Mouse (Mus musculus): ENCODE results near the gene Vmn1r5. TPM values are rescaled to one million over a fixed set of nuclear protein-coding genes. Genes with fewer than 3 reads are reported as not detected.
A peak's percentile ranks its signal among the peaks of the same experiment; 100 is the strongest.

The Vmn1r5 gene
- not detected in 2 replicates for polyA plus RNA-seq (2014; fragmentation: Nextera tagmentation; extraction: Ambion mirVana)

DNA sequence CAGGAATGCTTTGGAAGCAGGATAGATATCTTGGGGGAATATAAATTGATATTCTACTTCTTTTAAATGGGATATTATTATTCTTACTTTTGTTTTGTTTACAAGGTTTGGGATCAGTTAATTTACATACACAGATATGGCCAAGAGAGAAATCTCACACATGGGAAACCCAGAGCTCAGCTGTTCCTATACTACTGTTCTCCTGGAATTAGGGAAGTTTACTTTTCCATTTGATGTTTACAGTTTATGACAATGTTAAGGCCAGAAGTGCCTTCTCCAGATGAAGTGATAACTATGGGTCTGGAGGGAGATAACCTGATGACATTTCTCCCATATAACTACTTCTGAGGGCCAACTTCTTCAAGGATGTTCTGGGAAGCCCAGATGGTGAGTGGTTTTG is at the start of gene Vmn1r5:
Gene Vmn1r5, plus strand, starts transcription at position 301 of the 400 bp plus-strand sequence.
- H3K36me3 ChIP-seq (ENCODE audit: control insufficient read depth, insufficient read depth, low read length) = no peaks in the 10 kb centered on the region
- H3K9ac ChIP-seq (ENCODE audit: low read length) = no peak within 1 kb of the TSS
- H3K4me1 ChIP-seq (ENCODE audit: control insufficient read depth in 2 of 2, insufficient read depth in 2 of 2, low read length in 2 of 2) = no peaks in the 10 kb centered on the region
- H3K27me3 ChIP-seq (ENCODE audit: control insufficient read depth, insufficient read depth, low read length) = no peaks in the 10 kb centered on the region
- no peaks in the 10 kb centered on the region for H3K9me3 ChIP-seq (ENCODE audit: control insufficient read depth, low read length)
- no peak within 1 kb of the TSS for H3K4me3 ChIP-seq (ENCODE audit: control insufficient read depth in 1 of 2, insufficient read depth in 1 of 2, low read depth in 1 of 2, low read length in 2 of 2)
- H3K4me2 ChIP-seq (ENCODE audit: low read length) = no peak within 1 kb of the TSS
- no peak within 1 kb of the TSS for H3K27ac ChIP-seq (replicated peaks in 1 of 2; ENCODE audit: control insufficient read depth in 1 of 2, insufficient read depth in 1 of 2, low read depth in 2 of 2, low read length in 2 of 2)
- ATAC-seq (ENCODE audit: insufficient number of reproducible peaks, insufficient read depth, low FRiP score, low read depth) = no peak

DNA sequence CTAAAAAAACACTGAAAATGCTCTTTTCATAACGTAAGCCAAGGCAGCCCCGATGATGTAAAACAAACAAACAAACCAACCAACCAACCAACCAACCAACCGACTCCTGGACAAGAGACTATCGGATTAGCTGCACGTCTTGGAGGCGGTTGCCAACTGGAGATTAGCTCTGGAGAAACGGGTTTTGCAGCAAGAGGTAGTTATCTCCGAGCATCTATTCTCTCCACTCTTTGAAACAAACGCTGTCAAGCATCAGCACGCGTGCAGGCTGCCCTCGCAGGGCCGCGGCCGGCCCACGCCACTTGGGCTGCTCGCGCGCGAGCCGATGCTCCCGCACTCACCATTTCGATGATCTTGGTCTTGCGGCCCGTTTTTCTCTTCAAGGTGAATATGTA is 46.7 kb upstream of the Vmn1r5 start:
- H3K36me3 ChIP-seq (ENCODE audit: control insufficient read depth, insufficient read depth, low read length) = no peaks in the 10 kb centered on the region
- ATAC-seq (ENCODE audit: insufficient number of reproducible peaks, insufficient read depth, low FRiP score, low read depth) = no peak; the same call in 1 of the 2 replicates
- H3K9ac ChIP-seq (ENCODE audit: low read length) = peak overlapping the region; percentile 90

DNA sequence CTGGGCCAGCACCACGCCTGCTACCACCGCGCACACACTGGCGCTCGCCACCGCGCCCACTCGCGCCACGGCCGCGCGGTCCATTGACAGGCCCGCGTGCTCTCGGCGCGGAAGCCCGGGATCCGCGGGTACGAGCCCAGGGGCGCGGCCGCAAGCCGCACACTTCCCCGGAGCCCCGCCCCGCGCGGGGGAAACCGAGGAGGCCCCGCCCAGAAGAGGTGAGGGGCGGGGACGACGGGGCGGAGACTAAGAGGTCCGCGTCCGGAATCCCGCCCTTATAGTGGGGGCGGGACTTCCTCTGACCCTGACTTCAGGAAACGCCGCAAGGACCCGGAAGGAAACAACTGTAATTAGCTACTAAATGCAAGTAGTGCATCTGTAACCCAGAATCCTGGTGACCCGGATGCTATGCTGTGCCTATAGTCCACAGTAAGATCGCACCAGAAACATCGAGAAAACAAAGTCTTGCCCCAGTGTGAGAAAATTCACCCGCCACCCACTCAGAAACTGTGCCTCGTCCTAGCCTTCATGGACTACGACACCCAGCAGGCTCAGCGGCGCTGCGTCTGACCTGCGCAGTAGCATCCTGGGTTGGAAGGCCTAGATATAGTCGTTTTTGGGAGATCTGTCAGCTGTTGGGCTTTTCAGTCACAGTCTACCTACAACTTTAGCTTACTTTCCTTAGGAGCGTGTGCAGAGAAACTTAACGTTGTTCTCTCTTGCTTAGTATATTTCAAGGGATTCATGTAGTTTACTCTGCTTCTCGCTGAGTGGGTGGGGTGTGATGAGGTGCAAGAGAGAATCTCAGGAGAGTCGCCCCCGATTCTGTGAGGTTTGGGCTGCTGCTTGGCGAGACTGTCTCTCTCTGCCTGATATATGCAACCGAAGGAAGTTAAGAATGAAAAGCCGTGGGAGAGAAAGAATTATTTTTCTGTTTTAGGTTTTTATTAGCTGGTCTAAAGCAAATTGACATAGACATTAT is 46.1 kb upstream of the Vmn1r5 start, which contains the start of the genes Nt5c3 and Vmn1r4:
Gene Nt5c3, minus strand, starts transcription at position 207 of the 982 bp plus-strand sequence.
Gene Vmn1r4, plus strand, starts transcription at position 290 of the 982 bp plus-strand sequence.
- peak; percentile 98 for ATAC-seq (ENCODE audit: insufficient number of reproducible peaks, insufficient read depth, low FRiP score, low read depth)
- peak within 1 kb of the TSS; percentile 79 to 94 for H3K27ac ChIP-seq (replicated peaks in 1 of 2; ENCODE audit: control insufficient read depth in 1 of 2, insufficient read depth in 1 of 2, low read depth in 2 of 2, low read length in 2 of 2)
- H3K36me3 ChIP-seq (ENCODE audit: control insufficient read depth, insufficient read depth, low read length) = no peaks in the 10 kb centered on the region
- peak within 1 kb of the TSS; percentile 74 for H3K4me2 ChIP-seq (ENCODE audit: low read length)
- H3K4me1 ChIP-seq (ENCODE audit: control insufficient read depth in 2 of 2, insufficient read depth in 2 of 2, low read length in 2 of 2) = peaks cover 10 to 25% of the 10 kb centered on the region in 2 experiments
- H3K9ac ChIP-seq (ENCODE audit: low read length) = peak within 1 kb of the TSS; percentile 90
- no peaks in the 10 kb centered on the region for H3K27me3 ChIP-seq (ENCODE audit: control insufficient read depth, insufficient read depth, low read length)
- peak within 1 kb of the TSS; percentile 85 to 96 for H3K4me3 ChIP-seq (ENCODE audit: control insufficient read depth in 1 of 2, insufficient read depth in 1 of 2, low read depth in 1 of 2, low read length in 2 of 2)
- 4% methylated on average over 64 of the region's 64 CpGs for WGBS
- no peaks in the 10 kb centered on the region for H3K9me3 ChIP-seq (ENCODE audit: control insufficient read depth, low read length)

More for the DNA sequence above, 46.7 kb upstream of the Vmn1r5 start:
- Histone ChIP-seq H3K27me3 (ENCODE audit: control insufficient read depth, insufficient read depth, low read length) (no peaks in the 10 kb centered on the region), H3K9me3 (ENCODE audit: control insufficient read depth, low read length) (no peaks in the 10 kb centered on the region), H3K4me3 (ENCODE audit: control insufficient read depth in 1 of 2, insufficient read depth in 1 of 2, low read depth in 1 of 2, low read length in 2 of 2) (peak overlapping the region; percentile 85 to 96), H3K4me1 (ENCODE audit: control insufficient read depth in 2 of 2, insufficient read depth in 2 of 2, low read length in 2 of 2) (peaks cover 10 to 26% of the 10 kb centered on the region in 2 experiments), H3K27ac (replicated peaks in 1 of 2; ENCODE audit: control insufficient read depth in 1 of 2, insufficient read depth in 1 of 2, low read depth in 2 of 2, low read length in 2 of 2) (peak overlapping the region; percentile 76 to 79), H3K4me2 (ENCODE audit: low read length) (peak overlapping the region; percentile 74)
- under 1% methylated on average over 25 of the region's 25 CpGs for WGBS

DNA sequence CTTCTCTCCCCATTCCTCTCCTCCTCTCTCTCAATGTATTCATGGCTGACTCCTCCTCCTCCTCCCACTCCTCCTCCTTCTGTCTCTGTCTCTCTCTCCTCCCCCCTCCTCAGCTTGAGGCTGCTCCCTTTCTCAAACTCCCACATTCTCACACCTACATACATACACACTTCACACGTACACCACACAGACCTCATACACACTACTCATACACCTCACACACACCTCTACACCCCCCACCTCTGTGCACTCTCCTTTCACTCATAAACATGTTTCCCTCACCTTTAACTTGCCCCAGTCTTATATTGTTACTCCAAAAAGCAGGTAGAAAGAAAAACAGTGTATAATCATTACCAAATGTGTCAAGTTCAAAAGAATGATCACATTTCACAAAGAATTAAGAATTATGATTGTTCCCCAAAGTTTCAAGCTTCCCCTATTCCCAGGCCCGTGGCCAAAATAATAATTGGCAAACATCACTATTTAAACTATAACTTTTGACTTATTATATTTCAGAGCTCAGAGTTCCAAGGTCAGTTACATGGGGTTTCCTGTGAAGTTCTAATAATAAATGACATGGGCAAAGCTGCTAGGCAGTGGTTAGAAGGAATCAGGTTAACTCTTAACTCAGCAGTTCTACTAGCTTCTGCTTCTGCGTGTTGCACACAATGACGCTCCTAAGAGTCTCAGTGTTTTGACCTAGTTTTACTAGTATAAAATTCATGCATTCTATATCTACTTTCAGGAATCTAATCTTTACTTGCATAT is 38.2 kb upstream of the Vmn1r5 start:
- Histone ChIP-seq H3K27me3 (ENCODE audit: control insufficient read depth, insufficient read depth, low read length) (no peaks in the 10 kb centered on the region), H3K4me2 (ENCODE audit: low read length) (no peak overlapping the region), H3K4me1 (ENCODE audit: control insufficient read depth in 2 of 2, insufficient read depth in 2 of 2, low read length in 2 of 2) (no peaks in the 10 kb centered on the region), H3K36me3 (ENCODE audit: control insufficient read depth, insufficient read depth, low read length) (no peaks in the 10 kb centered on the region), H3K27ac (replicated peaks in 1 of 2; ENCODE audit: control insufficient read depth in 1 of 2, insufficient read depth in 1 of 2, low read depth in 2 of 2, low read length in 2 of 2) (no peak overlapping the region), H3K9me3 (ENCODE audit: control insufficient read depth, low read length) (no peaks in the 10 kb centered on the region), H3K4me3 (ENCODE audit: control insufficient read depth in 1 of 2, insufficient read depth in 1 of 2, low read depth in 1 of 2, low read length in 2 of 2) (no peak overlapping the region), H3K9ac (ENCODE audit: low read length) (no peak overlapping the region)
- WGBS = 55% methylated on average over 4 of the region's 4 CpGs
- ATAC-seq (ENCODE audit: insufficient number of reproducible peaks, insufficient read depth, low FRiP score, low read depth) = no peak

DNA sequence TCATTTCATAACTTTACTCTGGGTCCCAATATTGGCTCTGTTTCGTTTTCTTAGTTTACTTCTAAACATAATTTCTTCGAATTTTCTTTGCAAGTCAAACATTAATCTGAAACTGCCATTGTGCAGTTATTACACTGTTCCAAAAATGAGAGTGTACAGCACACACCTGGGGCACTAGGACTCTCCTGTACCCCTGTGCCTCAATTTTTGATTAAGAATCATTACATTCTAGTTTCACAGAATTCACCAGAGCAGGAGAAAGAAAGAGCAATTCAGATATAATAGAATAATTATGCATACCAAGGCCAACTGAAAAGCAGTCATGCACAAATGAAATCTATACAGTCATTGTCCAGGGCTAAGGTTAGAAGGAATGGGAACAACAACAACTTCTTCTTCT is 37.6 kb upstream of the Vmn1r5 start:
- no peak overlapping the region for H3K4me3 ChIP-seq (ENCODE audit: control insufficient read depth in 1 of 2, insufficient read depth in 1 of 2, low read depth in 1 of 2, low read length in 2 of 2)
- no peak for ATAC-seq (ENCODE audit: insufficient number of reproducible peaks, insufficient read depth, low FRiP score, low read depth)
- WGBS = 62% methylated on average over 2 of the region's 2 CpGs
- H3K9ac ChIP-seq (ENCODE audit: low read length) = no peak overlapping the region
- no peak overlapping the region for H3K4me2 ChIP-seq (ENCODE audit: low read length)
- no peak overlapping the region for H3K27ac ChIP-seq (replicated peaks in 1 of 2; ENCODE audit: control insufficient read depth in 1 of 2, insufficient read depth in 1 of 2, low read depth in 2 of 2, low read length in 2 of 2)
- no peaks in the 10 kb centered on the region for H3K4me1 ChIP-seq (ENCODE audit: control insufficient read depth in 2 of 2, insufficient read depth in 2 of 2, low read length in 2 of 2)
- H3K36me3 ChIP-seq (ENCODE audit: control insufficient read depth, insufficient read depth, low read length) = no peaks in the 10 kb centered on the region
- H3K9me3 ChIP-seq (ENCODE audit: control insufficient read depth, low read length) = no peaks in the 10 kb centered on the region
- H3K27me3 ChIP-seq (ENCODE audit: control insufficient read depth, insufficient read depth, low read length) = no peaks in the 10 kb centered on the region

DNA sequence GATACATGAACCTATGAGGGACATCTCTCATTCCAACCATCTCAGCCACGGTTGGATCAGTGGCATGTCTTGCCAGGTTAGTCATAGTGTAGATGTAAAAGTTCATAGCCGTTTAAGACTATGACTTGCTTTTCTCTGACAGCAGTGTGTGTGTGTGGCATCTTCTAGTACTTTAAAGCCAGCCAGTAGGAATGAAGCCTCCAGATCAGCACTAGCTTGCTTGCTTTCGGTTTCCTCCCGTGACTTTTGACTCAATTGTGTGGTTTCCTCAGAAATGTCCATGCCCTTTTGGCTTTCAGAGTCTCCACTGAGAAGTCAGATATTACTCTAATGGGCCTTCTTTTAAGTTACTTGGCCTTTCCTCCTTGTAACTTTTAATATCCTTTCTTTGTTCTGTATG is 35.7 kb upstream of the Vmn1r5 start:
- Histone ChIP-seq H3K27ac (replicated peaks in 1 of 2; ENCODE audit: control insufficient read depth in 1 of 2, insufficient read depth in 1 of 2, low read depth in 2 of 2, low read length in 2 of 2) (no peak overlapping the region), H3K4me3 (ENCODE audit: control insufficient read depth in 1 of 2, insufficient read depth in 1 of 2, low read depth in 1 of 2, low read length in 2 of 2) (no peak overlapping the region), H3K27me3 (ENCODE audit: control insufficient read depth, insufficient read depth, low read length) (no peaks in the 10 kb centered on the region), H3K9me3 (ENCODE audit: control insufficient read depth, low read length) (no peaks in the 10 kb centered on the region), H3K4me2 (ENCODE audit: low read length) (no peak overlapping the region), H3K9ac (ENCODE audit: low read length) (no peak overlapping the region), H3K36me3 (ENCODE audit: control insufficient read depth, insufficient read depth, low read length) (no peaks in the 10 kb centered on the region), H3K4me1 (ENCODE audit: control insufficient read depth in 2 of 2, insufficient read depth in 2 of 2, low read length in 2 of 2) (no peaks in the 10 kb centered on the region)
- 76% methylated on average over 4 of the region's 4 CpGs for WGBS
- ATAC-seq (ENCODE audit: insufficient number of reproducible peaks, insufficient read depth, low FRiP score, low read depth) = no peak

DNA sequence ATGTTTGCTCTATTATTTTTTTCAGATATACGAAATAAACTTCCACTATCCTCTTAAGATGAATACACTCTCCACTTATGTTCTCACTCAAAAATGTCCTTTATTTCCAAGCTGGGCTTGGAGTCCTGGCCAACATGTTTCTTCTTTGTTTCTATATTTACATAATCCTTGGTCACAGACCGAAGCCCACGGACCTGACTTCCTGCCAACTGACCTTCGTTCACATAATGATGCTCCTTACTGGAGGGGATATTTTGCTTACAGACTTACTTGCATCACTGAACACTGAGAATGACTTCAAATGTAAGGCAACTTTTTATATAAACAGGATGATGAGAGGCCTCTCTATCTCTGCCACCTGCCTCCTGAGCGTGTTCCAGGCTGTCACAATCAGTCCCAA is 13.6 kb upstream of the Vmn1r5 start:
- H3K4me2 ChIP-seq (ENCODE audit: low read length) = no peak overlapping the region
- WGBS = 68% methylated on average over 5 of the region's 5 CpGs
- ATAC-seq (ENCODE audit: insufficient number of reproducible peaks, insufficient read depth, low FRiP score, low read depth) = no peak

More for the DNA sequence above, 13.6 kb upstream of the Vmn1r5 start:
- H3K9ac ChIP-seq (ENCODE audit: low read length) = no peak overlapping the region
- H3K27ac ChIP-seq (replicated peaks in 1 of 2; ENCODE audit: control insufficient read depth in 1 of 2, insufficient read depth in 1 of 2, low read depth in 2 of 2, low read length in 2 of 2) = no peak overlapping the region
- no peaks in the 10 kb centered on the region for H3K9me3 ChIP-seq (ENCODE audit: control insufficient read depth, low read length)
- H3K27me3 ChIP-seq (ENCODE audit: control insufficient read depth, insufficient read depth, low read length) = no peaks in the 10 kb centered on the region
- no peak overlapping the region for H3K4me3 ChIP-seq (ENCODE audit: control insufficient read depth in 1 of 2, insufficient read depth in 1 of 2, low read depth in 1 of 2, low read length in 2 of 2)
- no peaks in the 10 kb centered on the region for H3K36me3 ChIP-seq (ENCODE audit: control insufficient read depth, insufficient read depth, low read length)
- H3K4me1 ChIP-seq (ENCODE audit: control insufficient read depth in 2 of 2, insufficient read depth in 2 of 2, low read length in 2 of 2) = no peaks in the 10 kb centered on the region

All from heart, embryonic 14.5 days (tissue).